Mouse (Mus musculus) brain, embryonic 14.5 days (tissue): ENCODE results near the gene Ptcd2. TPM values are rescaled to one million over a fixed set of nuclear protein-coding genes. Genes with fewer than 3 reads are reported as not detected.

Experiments used
- DNase-seq: peaks from one replicate; pipeline ENCODE4 v3.0.0-alpha.2; 2011; ENCODE audit warnings: low read depth
- CTCF ChIP-seq: fragments of 200-500 bp; IDR thresholded peaks from 2 replicates; pipeline ENCODE4 v1.5.1; 2012; ENCODE audit warnings: inconsistent platforms, mild to moderate bottlenecking, moderate library complexity, borderline replicate concordance; ENCODE audit not compliant: insufficient read depth, insufficient read length; ENCODE audit errors: extremely low read depth
- POLR2A ChIP-seq: fragments of 200-500 bp; IDR thresholded peaks from 2 replicates; pipeline ENCODE4 v1.6.1; 2012; ENCODE audit warnings: mild to moderate bottlenecking, inconsistent platforms, borderline replicate concordance; ENCODE audit not compliant: poor library complexity, insufficient read depth, insufficient read length, severe bottlenecking; ENCODE audit errors: extremely low read depth
- polyA plus RNA-seq: library from polyadenylated mRNA; depleted of rRNA; stranded (reverse); fragments of >200 nt; gene quantifications from 2 replicates; pipeline ENCODE4 v1.2.3, GENCODE M21; 2012; rRNA removed

Gene Ptcd2
- polyA plus RNA-seq, 1 experiment = 28.6 TPM

DNA sequence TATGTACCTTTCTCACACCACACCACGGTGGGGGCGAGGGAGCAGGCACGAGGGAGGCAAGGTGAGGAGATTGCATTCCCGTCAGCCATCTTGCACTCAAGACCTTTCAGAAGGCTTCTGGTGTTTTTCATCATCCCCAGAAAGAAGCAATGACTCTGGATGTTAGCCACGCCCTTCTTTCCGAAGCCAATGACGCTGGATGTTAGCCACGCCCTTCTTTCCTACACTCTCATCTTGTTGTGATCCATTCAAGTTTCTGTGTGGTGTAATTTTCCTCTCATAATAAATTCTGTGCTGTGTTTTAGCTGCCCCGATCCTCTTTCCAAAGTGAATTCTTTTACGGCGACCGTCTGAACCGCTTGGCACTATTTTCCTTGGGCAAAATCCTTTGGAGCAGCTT lies 50.3 kb downstream of the Ptcd2 start:
- TF ChIP-seq POLR2A (no peak), CTCF (no peak)
- DNase-seq = no peak

DNA sequence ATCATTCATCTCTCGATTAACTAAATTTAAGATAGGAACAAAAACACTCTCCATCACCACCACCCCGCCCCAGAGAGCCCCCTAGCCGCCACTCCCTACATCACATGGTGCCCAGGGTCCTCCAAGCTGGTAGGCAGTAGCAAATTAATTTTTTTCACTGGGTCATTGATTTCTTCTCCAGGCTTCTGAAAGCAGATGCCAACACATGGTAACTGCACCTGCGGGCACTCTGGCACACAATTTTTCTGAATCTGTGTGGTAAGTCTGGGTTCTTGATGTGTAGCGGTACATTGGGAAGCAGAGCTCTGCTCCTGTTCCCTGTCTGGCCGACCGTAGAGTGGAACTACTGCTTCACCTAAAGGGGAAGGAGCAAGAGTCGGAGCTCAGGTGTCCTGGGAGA lies 53.7 kb downstream of the Ptcd2 start:
- TF ChIP-seq CTCF (no peak), POLR2A (no peak)
- no peak for DNase-seq

DNA sequence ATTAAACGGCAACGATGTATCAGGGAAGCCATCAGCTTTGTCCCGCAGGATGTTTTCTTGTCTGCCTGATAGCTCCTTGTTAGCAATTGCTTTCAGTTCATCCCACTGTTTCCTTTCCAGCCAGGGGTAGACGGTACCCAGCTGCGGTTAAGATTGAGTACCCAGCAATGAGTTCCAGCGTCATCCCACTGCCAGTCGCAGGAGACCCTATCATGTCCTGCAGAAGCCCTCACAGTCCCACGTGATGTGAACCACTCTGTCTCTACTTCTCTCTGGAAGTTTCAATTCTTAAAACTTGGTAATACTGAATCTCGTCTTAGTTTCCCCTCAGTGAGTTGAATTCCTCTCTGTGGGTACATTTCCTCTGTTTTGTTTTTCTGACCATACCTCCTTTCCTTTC lies 56.7 kb downstream of the Ptcd2 start:
- no peak for TF ChIP-seq POLR2A
- no peak for TF ChIP-seq CTCF
- no peak for DNase-seq

DNA sequence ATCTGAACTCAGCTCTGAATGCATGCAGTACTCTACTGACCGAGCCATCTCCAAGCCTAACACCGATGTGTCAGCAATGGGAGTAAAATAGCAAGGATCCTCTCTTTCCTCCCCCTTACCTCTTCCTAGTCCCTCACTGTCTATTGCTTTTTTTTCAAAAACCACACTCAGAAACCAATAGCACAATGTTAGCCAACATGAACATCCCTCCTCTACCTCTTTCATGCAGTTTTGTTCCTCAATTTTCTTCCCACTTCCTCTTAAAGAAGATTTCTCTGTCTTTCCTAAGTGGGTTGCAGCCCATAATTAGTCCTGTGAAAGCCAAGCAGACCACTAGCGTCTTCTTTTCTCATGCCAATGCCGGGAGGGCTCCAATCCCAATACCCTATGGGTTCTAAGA lies 57.3 kb downstream of the Ptcd2 start:
- TF ChIP-seq POLR2A (no peak), CTCF (no peak)
- DNase-seq = no peak

DNA sequence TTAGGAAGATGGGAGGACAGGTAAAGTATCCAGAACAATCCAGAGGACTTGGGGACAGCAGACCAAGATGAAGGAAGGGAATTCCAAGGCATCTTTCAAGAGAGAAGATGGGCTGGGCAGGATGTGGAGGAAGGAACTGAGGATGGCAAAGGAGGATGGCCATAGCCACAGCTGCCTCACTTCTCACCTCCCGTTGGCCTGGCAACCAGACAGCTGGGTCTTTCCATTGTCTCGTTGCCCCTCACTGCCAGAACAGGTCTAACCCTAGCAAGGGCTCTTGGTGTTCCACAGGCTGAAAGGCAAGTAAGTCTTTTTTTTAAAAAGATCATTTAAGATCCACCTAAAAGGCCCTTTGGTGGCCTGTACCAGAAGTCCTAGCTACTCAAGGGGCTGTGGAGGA lies 59.3 kb downstream of the Ptcd2 start:
- DNase-seq = no peak
- TF ChIP-seq CTCF (no peak), POLR2A (no peak)

DNA sequence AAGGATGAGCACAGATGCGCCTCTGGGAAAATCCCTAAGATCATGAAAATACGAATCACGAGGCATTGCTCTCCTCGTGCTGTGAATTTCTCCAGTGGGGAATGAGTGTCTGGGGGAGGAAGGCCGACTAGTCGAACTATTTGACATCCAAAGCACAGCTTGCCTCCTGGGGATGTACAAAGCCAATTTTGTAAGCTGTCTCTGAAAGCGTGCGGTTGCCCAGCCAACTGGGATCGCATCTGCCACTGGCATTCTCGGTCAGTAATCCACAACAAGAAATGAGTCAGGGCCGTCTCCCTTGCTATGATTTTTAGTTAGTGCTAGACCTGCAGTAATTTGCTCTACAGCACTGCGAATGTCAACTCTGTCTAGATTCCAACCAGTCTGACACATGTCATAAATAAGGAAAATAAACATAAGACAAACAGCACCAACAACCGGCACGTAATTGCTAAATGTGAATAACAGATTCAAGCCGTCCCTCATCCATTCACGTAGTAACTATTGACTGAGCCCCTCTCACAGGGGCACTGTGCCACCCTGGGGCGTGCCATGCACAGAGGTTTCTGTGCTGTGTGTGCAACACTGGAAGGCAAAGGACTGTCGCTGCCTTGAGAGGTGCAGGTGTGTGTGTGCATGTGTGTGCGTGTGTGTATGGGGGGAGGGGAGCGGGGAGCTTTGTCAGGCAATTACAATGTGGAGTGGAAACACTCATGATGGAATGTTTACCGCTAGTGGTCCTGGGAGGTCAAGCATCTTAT lies 59.9 kb downstream of the Ptcd2 start:
- peak; percentile 93 for DNase-seq
- no peak for TF ChIP-seq CTCF
- no peak for TF ChIP-seq POLR2A

DNA sequence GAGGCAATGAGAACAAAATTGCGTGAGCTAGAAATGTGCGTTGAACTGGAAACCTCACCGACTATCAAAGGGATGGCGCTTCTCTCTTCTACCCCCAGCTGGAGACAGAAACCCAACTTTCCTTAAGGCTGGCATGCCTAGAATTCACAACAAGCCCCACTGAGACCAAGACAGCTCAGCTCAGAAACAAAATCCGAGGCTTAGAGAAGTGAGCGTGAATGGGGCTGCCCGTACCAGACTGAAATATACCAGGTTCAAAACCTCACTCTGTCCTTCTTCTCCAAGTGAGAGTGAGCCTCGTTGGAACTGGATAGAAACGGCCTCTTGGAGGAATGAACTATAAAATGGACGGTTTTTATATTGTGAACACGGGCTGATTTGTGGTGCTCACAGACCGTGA lies 60.6 kb downstream of the Ptcd2 start:
- peak; percentile 47 for DNase-seq
- TF ChIP-seq POLR2A = no peak
- TF ChIP-seq CTCF = no peak

DNA sequence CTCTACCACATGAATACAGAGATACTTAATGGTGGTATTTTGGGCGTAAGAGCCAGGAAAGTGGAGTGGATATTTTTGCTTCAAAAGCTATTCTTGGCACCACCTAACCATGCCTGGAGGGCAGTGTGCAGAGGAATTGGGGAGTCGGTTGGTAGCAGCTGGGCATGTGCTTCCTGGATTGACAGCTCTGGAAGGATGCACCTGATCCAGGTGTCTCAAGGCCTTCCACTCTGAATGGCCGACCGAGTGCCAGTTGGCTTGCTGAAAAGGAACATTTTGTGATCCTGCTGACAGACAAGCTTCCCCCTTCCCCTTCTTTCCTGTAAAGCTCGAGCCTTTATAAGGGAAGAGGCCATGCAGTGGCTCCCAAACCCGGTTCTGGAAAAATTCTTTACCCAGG lies 61.5 kb downstream of the Ptcd2 start:
- TF ChIP-seq CTCF (no peak), POLR2A (no peak)
- DNase-seq = no peak

DNA sequence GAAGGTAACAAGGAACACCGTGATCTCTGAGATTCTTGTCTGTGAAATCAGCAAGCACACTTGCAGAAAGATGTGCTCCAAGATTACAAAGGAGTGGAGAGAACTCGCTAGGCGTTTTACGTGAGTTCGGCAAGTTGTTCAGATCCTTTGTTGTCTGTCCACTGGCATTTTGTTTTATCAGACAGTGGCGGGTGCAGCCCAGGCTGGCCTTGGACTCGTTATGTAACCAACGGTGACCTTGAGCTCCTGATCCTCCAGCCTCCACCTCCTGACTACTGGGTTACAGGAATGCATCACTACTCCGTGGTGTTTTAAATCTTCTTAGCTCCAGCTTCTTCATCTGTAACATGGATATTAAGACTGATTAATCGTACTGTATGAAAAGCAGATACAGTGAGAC lies 65.2 kb downstream of the Ptcd2 start:
- DNase-seq = no peak
- no peak for TF ChIP-seq POLR2A
- no peak for TF ChIP-seq CTCF

DNA sequence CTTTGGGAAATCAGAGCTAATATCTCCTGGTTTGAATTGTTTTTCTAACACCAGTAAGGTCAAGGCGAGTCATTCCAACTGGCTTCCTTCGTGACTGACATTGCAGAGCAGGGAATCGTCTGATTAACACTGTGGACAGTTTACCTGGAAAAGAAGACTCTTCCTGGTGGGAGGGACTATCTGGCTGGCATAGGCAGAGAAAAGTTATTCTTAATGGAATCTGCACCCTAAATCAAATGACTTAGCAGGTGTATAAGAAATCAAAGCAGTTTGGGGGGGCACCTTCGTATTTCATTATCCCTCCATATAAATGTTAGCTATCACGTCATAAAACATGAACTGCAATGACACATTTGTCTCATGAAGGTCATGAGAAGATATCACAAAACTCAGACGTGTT lies 66.0 kb downstream of the Ptcd2 start:
- no peak for TF ChIP-seq CTCF
- no peak for DNase-seq

DNA sequence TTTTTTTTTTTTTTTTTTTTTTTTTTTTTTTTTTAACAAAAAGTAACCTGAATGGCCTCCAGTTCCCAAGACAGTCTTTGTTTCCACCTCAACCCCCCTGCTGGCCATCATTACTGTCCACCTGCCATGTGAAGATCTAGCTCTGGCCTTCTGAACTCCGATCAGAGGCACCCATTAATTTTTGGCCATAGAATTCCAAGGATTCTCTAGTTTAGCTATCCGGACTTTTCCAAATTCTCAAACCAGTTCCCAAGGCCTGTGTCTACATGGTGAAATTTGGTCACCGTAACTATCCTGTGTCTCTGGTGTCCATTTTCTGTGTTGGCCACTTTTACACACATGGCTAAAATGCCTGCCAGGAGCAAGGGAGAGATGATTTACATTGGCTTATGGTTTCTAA lies 67.0 kb downstream of the Ptcd2 start:
- no peak for DNase-seq
- TF ChIP-seq CTCF (no peak), POLR2A (no peak)

DNA sequence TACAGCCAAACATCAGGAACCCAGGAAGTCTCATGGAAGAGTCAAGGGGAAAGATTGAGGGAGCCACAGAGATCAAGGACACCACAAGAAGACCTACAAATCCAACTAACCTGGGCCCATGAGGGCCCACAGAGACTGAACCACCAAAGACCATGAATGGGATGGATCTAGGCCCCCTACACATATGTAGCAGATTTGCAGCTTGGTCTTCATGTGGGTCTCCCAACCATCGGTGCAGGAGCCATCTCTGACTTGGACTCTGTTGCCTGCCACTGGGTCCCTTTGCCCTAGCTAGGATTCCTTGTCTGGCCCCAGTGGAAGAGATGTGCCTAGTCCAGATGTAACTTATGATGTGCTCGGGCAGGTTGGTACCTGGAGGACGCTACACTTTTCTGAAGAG lies 72.5 kb downstream of the Ptcd2 start:
- TF ChIP-seq POLR2A = no peak
- TF ChIP-seq CTCF = no peak

More for the DNA sequence above, 72.5 kb downstream of the Ptcd2 start:
- DNase-seq = no peak

Other genes starting within 250 kb of the Ptcd2 start
- 1.1 and 4.4 TPM in 2 replicates for gene Zfp366, start 159.9 kb downstream of the Ptcd2 start, polyA plus RNA-seq
- gene Mrps27, start 81 bp upstream of the Ptcd2 start, polyA plus RNA-seq = 25.2 and 28.0 TPM in 2 replicates
- gene Map1b, start 171.8 kb upstream of the Ptcd2 start, polyA plus RNA-seq = 124 and 338 TPM in 2 replicates